Mouse (Mus musculus): ENCODE measurements around the gene Foxo1.

The Foxo1 gene

DNA sequence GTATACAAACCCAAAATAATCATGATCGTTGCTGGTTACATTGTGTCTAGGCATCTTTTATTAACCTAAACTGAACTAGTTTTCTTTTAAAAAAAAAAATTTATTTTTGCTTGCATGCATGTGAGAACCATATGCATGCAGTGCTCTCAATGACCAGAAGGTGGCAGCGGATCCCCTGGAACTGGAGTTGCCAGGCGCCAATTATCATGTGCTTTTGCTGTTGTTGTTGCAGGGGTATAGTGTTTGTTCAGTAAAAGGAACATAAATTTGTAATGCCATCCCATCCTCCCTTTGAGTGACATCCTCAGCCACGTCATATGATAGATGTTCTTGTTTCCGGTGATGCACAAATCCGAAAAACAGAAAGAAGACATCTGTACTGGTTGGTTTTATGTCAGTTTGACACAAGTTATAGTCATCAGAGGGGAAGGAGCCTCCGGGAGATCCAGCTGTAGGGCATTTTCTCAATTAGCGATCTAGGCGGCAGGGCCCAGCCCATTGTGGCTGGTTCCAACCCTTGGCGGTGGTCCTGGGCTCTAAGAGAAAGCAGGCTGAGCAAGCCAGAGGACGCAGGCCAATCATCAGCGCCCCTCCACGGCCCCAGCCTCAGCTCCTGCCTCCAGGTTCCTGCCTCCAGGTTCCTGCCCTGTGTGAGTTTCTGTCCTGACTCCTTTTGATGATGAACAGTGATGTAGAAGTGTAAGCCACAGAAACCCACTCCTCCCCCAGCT lies 5.5 kb upstream of the Foxo1 start:
- in situ Hi-C loops (cut with MboI; ENCODE audit: low pct_unique_long_range_greater_than_20kb in 1 of 2, low sequenced_read_pairs in 2 of 2, unreplicated experiment in 1 of 2), result loop anchor here (5.0 to 25.0 kb wide), 3 partner anchors 500 to 675 kb away; no protein-coding TSS in a partner anchor

- in situ Hi-C loops (cut with MboI; ENCODE audit: low pct_unique_long_range_greater_than_20kb in 1 of 2, low sequenced_read_pairs in 2 of 2, unreplicated experiment in 1 of 2), result loop anchor here (5.0 to 25.0 kb wide), 3 partner anchors 498 to 673 kb away; no protein-coding TSS in a partner anchor
Measured at GRCm38 (mm10) chr3:52264354-52264753, 3.8 kb upstream of the Foxo1 start.

- in situ Hi-C loops (cut with MboI; ENCODE audit: low pct_unique_long_range_greater_than_20kb in 1 of 2, low sequenced_read_pairs in 2 of 2, unreplicated experiment in 1 of 2), result loop anchor here (25.0 kb wide), 2 partner anchors 496 to 671 kb away; no protein-coding TSS in a partner anchor
Measured at GRCm38 (mm10) chr3:52266606-52267160, 1.5 kb upstream of the Foxo1 start.

- in situ Hi-C loops (cut with MboI; ENCODE audit: low pct_unique_long_range_greater_than_20kb in 1 of 2, low sequenced_read_pairs in 2 of 2, unreplicated experiment in 1 of 2), result loop anchor here (25.0 kb wide), 2 partner anchors 495 to 670 kb away; no protein-coding TSS in a partner anchor
Measured at GRCm38 (mm10) chr3:52267293-52267651, 864 bp upstream of the Foxo1 start.

GRCm38 (mm10) chr3:52268487-52268736 lies 276 bp downstream of the Foxo1 start:
- in situ Hi-C loops (cut with MboI; ENCODE audit: low pct_unique_long_range_greater_than_20kb in 1 of 2, low sequenced_read_pairs in 2 of 2, unreplicated experiment in 1 of 2), result loop anchor here (25.0 kb wide), 2 partner anchors 494 to 669 kb away; no protein-coding TSS in a partner anchor

- in situ Hi-C loops (cut with MboI; ENCODE audit: low pct_unique_long_range_greater_than_20kb in 1 of 2, low sequenced_read_pairs in 2 of 2, unreplicated experiment in 1 of 2), result loop anchor here (25.0 kb wide), 2 partner anchors 493 to 668 kb away; no protein-coding TSS in a partner anchor
Measured at GRCm38 (mm10) chr3:52268737-52269513, 789 bp downstream of the Foxo1 start.

- in situ Hi-C loops (cut with MboI; ENCODE audit: low pct_unique_long_range_greater_than_20kb in 1 of 2, low sequenced_read_pairs in 2 of 2, unreplicated experiment in 1 of 2), result loop anchor here (25.0 kb wide), 2 partner anchors 493 to 668 kb away; no protein-coding TSS in a partner anchor
Measured at GRCm38 (mm10) chr3:52269514-52270351, 1.6 kb downstream of the Foxo1 start.

DNA sequence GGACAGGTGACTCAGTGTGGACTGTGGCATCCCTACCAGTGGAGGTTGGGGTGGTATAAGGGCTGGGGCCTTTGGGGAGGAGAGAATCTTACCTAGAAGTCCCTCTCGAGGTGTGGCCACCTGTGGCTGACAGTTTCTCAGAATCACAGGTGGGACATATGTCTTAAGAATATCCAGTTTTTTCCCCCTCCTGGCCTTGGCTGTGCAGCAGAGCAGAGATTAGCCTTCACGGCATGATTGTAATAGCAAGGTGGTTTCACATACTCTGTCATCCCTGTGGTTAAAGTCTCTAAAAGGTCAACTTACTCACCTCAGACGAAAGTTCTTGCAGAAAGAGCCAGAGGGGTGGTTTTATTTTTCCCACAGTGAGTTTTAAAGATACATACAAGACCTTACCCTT lies 2.4 kb downstream of the Foxo1 start:
- in situ Hi-C loops (cut with MboI; ENCODE audit: low pct_unique_long_range_greater_than_20kb in 1 of 2, low sequenced_read_pairs in 2 of 2, unreplicated experiment in 1 of 2), result loop anchor here (25.0 kb wide), 2 partner anchors 492 to 667 kb away; no protein-coding TSS in a partner anchor

GRCm38 (mm10) chr3:52271376-52271775 lies 3.2 kb downstream of the Foxo1 start:
- in situ Hi-C loops (cut with MboI; ENCODE audit: low pct_unique_long_range_greater_than_20kb in 1 of 2, low sequenced_read_pairs in 2 of 2, unreplicated experiment in 1 of 2), result loop anchor here (25.0 kb wide), 2 partner anchors 491 to 666 kb away; no protein-coding TSS in a partner anchor

GRCm38 (mm10) chr3:52272376-52272865 lies 4.3 kb downstream of the Foxo1 start:
- in situ Hi-C loops (cut with MboI; ENCODE audit: low pct_unique_long_range_greater_than_20kb in 1 of 2, low sequenced_read_pairs in 2 of 2, unreplicated experiment in 1 of 2), result loop anchor here (25.0 kb wide), 2 partner anchors 490 to 665 kb away; no protein-coding TSS in a partner anchor

DNA sequence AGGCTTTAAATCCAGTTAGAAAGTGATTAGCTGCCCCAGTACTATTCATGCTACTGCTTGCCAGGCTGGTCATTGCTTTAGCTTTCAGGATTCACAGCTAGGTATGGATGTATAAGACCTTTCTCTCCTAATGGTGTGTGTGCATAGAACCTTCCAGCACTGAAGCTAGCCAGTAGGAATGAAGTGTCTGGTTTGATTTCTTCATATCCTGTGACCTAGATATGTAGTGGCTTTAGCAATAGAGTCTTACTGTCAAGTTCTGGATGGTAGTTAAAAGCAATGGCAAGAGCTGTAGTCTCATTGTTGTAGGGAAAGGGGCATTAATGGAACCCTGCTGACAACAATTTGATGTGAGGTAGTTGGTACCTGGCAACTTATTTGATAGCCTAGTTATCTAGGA lies 6.3 kb downstream of the Foxo1 start:
- in situ Hi-C loops (cut with MboI; ENCODE audit: low pct_unique_long_range_greater_than_20kb in 1 of 2, low sequenced_read_pairs in 2 of 2, unreplicated experiment in 1 of 2), result loop anchor here (25.0 kb wide), 2 partner anchors 488 to 663 kb away; no protein-coding TSS in a partner anchor

- in situ Hi-C loops (cut with MboI; ENCODE audit: low pct_unique_long_range_greater_than_20kb in 1 of 2, low sequenced_read_pairs in 2 of 2, unreplicated experiment in 1 of 2), result no loop called here
Measured at GRCm38 (mm10) chr3:52275037-52275555, 7.0 kb downstream of the Foxo1 start.

- in situ Hi-C loops (cut with MboI; ENCODE audit: low pct_unique_long_range_greater_than_20kb in 1 of 2, low sequenced_read_pairs in 2 of 2, unreplicated experiment in 1 of 2), result no loop called here
Measured at GRCm38 (mm10) chr3:52280681-52281080, 12.5 kb downstream of the Foxo1 start.

DNA sequence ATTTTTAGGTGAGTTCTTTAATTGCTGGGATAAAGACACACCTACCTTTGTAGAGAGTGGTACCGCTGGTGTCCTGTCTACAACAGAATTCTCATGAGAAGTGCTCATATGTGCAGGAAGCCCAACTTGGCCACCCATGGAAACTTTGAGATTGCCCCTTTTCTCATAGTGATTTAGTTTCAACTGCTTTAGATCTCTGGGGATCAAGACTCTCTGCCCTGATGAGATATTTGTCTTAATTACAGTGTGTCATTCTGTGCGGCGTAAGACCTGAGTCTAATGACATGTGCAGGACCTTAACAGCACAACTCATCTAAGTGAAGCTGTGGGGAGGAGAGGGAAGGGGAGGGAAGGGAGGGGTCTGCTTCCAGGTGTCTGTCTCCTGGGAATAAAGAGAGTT lies 13.7 kb downstream of the Foxo1 start:
- in situ Hi-C loops (cut with MboI; ENCODE audit: low pct_unique_long_range_greater_than_20kb in 1 of 2, low sequenced_read_pairs in 2 of 2, unreplicated experiment in 1 of 2), result no loop called here

GRCm38 (mm10) chr3:52282369-52282768 lies 14.2 kb downstream of the Foxo1 start:
- in situ Hi-C loops (cut with MboI; ENCODE audit: low pct_unique_long_range_greater_than_20kb in 1 of 2, low sequenced_read_pairs in 2 of 2, unreplicated experiment in 1 of 2), result no loop called here

DNA sequence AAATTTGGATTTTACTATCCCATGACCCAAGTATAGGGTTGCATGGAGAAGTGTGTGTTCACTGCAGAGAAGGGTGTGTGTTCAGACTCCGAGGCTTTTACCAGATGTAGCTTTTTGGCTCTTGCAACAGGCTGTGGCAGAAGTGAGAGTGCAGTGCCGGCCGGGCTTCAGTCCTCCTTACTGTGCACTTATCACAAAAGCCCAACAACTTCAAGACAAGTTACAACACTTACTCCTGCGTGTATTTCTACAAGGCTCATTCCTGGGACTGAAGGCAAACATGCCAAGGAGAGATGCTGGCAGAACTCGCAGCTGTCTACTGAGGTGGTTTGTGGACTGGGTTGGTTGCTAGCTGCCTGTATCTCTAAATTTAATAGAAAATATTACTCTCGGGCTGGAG lies 15.4 kb downstream of the Foxo1 start:
- in situ Hi-C loops (cut with MboI; ENCODE audit: low pct_unique_long_range_greater_than_20kb in 1 of 2, low sequenced_read_pairs in 2 of 2, unreplicated experiment in 1 of 2), result no loop called here

DNA sequence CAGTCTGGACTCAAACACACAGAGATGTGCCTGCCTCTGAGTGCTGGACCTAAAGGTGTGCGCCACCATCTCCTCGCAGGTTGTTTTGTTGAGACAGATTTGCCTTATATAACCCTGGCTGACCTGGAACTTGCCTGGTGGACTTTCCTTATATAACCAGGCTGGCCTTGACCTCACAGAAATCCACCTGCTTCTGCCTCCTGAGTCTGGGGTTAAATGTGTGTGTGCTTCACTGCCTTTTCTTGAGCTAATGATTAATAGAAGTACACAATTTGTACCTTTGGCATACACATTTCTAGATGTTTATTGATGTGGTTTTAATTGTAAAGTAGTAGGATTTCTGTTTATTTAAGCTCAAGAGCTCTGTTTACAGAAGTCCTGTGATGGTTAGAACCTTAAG lies 22.7 kb downstream of the Foxo1 start:
- in situ Hi-C loops (cut with MboI; ENCODE audit: low pct_unique_long_range_greater_than_20kb in 1 of 2, low sequenced_read_pairs in 2 of 2, unreplicated experiment in 1 of 2), result no loop called here

GRCm38 (mm10) chr3:52292498-52292897 lies 24.4 kb downstream of the Foxo1 start:
- in situ Hi-C loops (cut with MboI; ENCODE audit: low pct_unique_long_range_greater_than_20kb in 1 of 2, low sequenced_read_pairs in 2 of 2, unreplicated experiment in 1 of 2), result no loop called here

Measured in mouse embryonic stem cell (cell line).